ENCODE assay signal across 14 mouse cellular contexts in genomic region chr13:110649870-110650497, GRCm38 (mm10).
DNase-seq lines count a peak whose midpoint lies in the region; ATAC-seq lines count a peak whose summit lies in the region.
"Had no signal": no experiment of that assay in that cellular context is flagged by ENCODE, and none has a peak within 500 bp of the region (broad histone marks: within the 10 kb centered on the region; RNA-seq: fewer than 3 reads in every experiment).

No protein-coding gene starts in this region.

- H3K4me1 ChIP-seq in midbrain, embryonic 13.5 days (replicated peaks), result peaks cover 25% of the 10 kb centered on the region

- H3K36me3 ChIP-seq in midbrain, embryonic 13.5 days, result no peaks in the 10 kb centered on the region

- WGBS in midbrain, embryonic 13.5 days, result 11% methylated on average over 2 of the region's 2 CpGs

- peak overlapping the region; percentile 74 for H3K27ac ChIP-seq in midbrain, embryonic 13.5 days

- H3K4me3 ChIP-seq in midbrain, embryonic 13.5 days (replicated peaks), result no peak overlapping the region

- H3K4me2 ChIP-seq in midbrain, embryonic 13.5 days (replicated peaks), result peak overlapping the region; percentile 21; the same call in 1 of the 2 replicates
- H3K4me2 ChIP-seq: lung, embryonic 14.5 days had no signal

- ATAC-seq in midbrain, embryonic 13.5 days, result peak; percentile 93

- no peaks in the 10 kb centered on the region for H3K9me3 ChIP-seq in midbrain, embryonic 13.5 days

- H3K9ac ChIP-seq in midbrain, embryonic 13.5 days (replicated peaks), result no peak overlapping the region
- H3K9ac ChIP-seq: lung, embryonic 14.5 days had no signal

- peak; percentile 42 for DNase-seq in embryo, embryonic 10.5 days (ENCODE audit: low spot score)
- no peak for DNase-seq in embryo, embryonic 10 days (ENCODE audit: low spot score)
- DNase-seq in right cerebral cortex, adult 18-20 months, result peak; percentile 39
- DNase-seq in right cerebral cortex, postnatal 4 days, result no peak
- DNase-seq in thymus, postnatal 14 days, result no peak
- no peak for DNase-seq in cerebellum, adult 9-10 months
- no peak for DNase-seq in adrenal gland, adult 2 months
- DNase-seq: adrenal gland, postnatal 36 days; cerebellum, postnatal 14 days; gastrocnemius, postnatal 14 days; kidney, postnatal 4 days; lung, embryonic 14.5 days; thymus, adult 2 months had no signal

- H3K27me3 ChIP-seq in midbrain, embryonic 13.5 days, result peaks cover 6% of the 10 kb centered on the region; the same call in 1 of the 2 replicates

Comparison
In these comparisons a context has a peak if more than half of its experiments do, and no peak if none do; other contexts are left out.
1. DNase-seq: peak in embryo, embryonic 10.5 days (single experiment) and right cerebral cortex, adult 18-20 months (single experiment); none in embryo, embryonic 10 days (single experiment), right cerebral cortex, postnatal 4 days (single experiment), thymus, postnatal 14 days (single experiment), cerebellum, adult 9-10 months (single experiment) and adrenal gland, adult 2 months (single experiment).